ENCODE assay signal across 8 mouse cellular contexts in genomic region chr15:82898740-82899675, GRCm38 (mm10).
DNase-seq lines count a peak whose midpoint lies in the region; ATAC-seq and TF ChIP-seq lines count a peak whose summit lies in the region.

No protein-coding gene starts in this region.

- peaks cover 40% of the 10 kb centered on the region for H3K27me3 ChIP-seq in forebrain, embryonic 10.5 days (ENCODE audit: poor library complexity, severe bottlenecking)
- peaks cover 21% of the 10 kb centered on the region for H3K27me3 ChIP-seq in hindbrain, embryonic 13.5 days
- H3K27me3 ChIP-seq in liver, adult 2 months (ENCODE audit: control insufficient read depth, insufficient read depth, low read length), result no peaks in the 10 kb centered on the region
- H3K27me3 ChIP-seq in midbrain, embryonic 16.5 days (ENCODE audit: control insufficient read depth, insufficient read depth, low read depth, low read length), result no peaks in the 10 kb centered on the region

- peaks cover 21% of the 10 kb centered on the region for H3K79me2 ChIP-seq in liver, adult 2 months (ENCODE audit: control insufficient read depth, insufficient read depth, low read length)

- ATAC-seq in hindbrain, embryonic 13.5 days (ENCODE audit: low FRiP score), result peak; percentile 76
- peak; percentile 57 for ATAC-seq in midbrain, embryonic 16.5 days

- H3K36me3 ChIP-seq in forebrain, embryonic 10.5 days (replicated peaks), result no peaks in the 10 kb centered on the region
- H3K36me3 ChIP-seq in hindbrain, embryonic 13.5 days, result no peaks in the 10 kb centered on the region
- H3K36me3 ChIP-seq in liver, adult 2 months (ENCODE audit: control insufficient read depth, insufficient read depth, low read length), result no peaks in the 10 kb centered on the region
- no peaks in the 10 kb centered on the region for H3K36me3 ChIP-seq in midbrain, embryonic 16.5 days (ENCODE audit: control insufficient read depth, insufficient read depth, low read length)

- peaks cover 31% of the 10 kb centered on the region for H3K4me1 ChIP-seq in bone marrow macrophage, adult 2 months (ENCODE audit: control insufficient read depth, insufficient read depth, low read length)
- H3K4me1 ChIP-seq in forebrain, embryonic 10.5 days, result peaks cover 66% of the 10 kb centered on the region
- peaks cover 64% of the 10 kb centered on the region for H3K4me1 ChIP-seq in hindbrain, embryonic 13.5 days (replicated peaks)
- H3K4me1 ChIP-seq in liver, adult 2 months (ENCODE audit: control insufficient read depth, insufficient read depth, low read length), result peaks cover 6% of the 10 kb centered on the region; the same call in 1 of the 2 replicates
- peaks cover 40% of the 10 kb centered on the region for H3K4me1 ChIP-seq in midbrain, embryonic 16.5 days (ENCODE audit: control insufficient read depth, insufficient read depth, low read length)

- H3K9ac ChIP-seq in hindbrain, embryonic 13.5 days, result peak overlapping the region; percentile 96
- peak overlapping the region; percentile 95 for H3K9ac ChIP-seq in liver, adult 2 months (ENCODE audit: low read depth, low read length)
- H3K9ac ChIP-seq in midbrain, embryonic 16.5 days (ENCODE audit: low read depth, low read length), result peak overlapping the region; percentile 92

- peak overlapping the region; percentile 68 for H3K27ac ChIP-seq in bone marrow macrophage, adult 2 months (ENCODE audit: insufficient read depth, low read depth, low read length)
- peak overlapping the region; percentile 96 for H3K27ac ChIP-seq in forebrain, embryonic 10.5 days
- H3K27ac ChIP-seq in hindbrain, embryonic 13.5 days, result peak overlapping the region; percentile 94
- peak overlapping the region; percentile 85 for H3K27ac ChIP-seq in liver, adult 2 months (replicated peaks; ENCODE audit: insufficient read depth, low read depth, low read length)
- peak overlapping the region; percentile 88 for H3K27ac ChIP-seq in midbrain, embryonic 16.5 days (ENCODE audit: low read length)

- TF ChIP-seq POLR2A in bone marrow macrophage, adult 2 months (IDR thresholded peaks at IDR 0.05; ENCODE audit: borderline replicate concordance, low read depth, low read length), result no peak
- TF ChIP-seq POLR2A in liver, adult 2 months (IDR thresholded peaks at IDR 0.05; ENCODE audit: extremely low read depth, insufficient read depth, low read length), result no peak

- DNase-seq in adrenal gland, adult 2 months, result peak; percentile 70
- no peak for DNase-seq in adrenal gland, postnatal 4 days (ENCODE audit: low spot score in 2 of 2)
- DNase-seq in forebrain, embryonic 10.5 days (ENCODE audit: extremely low spot score, low spot score), result peak; percentile 71
- no peak for DNase-seq in liver, adult 2 months (ENCODE audit: extremely low read depth, low read depth, low spot score)
- DNase-seq in testis, postnatal 14 days (ENCODE audit: low spot score), result peak; percentile 79

- peak overlapping the region; percentile 93 for H3K4me2 ChIP-seq in hindbrain, embryonic 13.5 days
- peak overlapping the region; percentile 94 for H3K4me2 ChIP-seq in midbrain, embryonic 16.5 days (ENCODE audit: low read length)

- under 1% methylated on average over 83 of the region's 98 CpGs for WGBS in forebrain, embryonic 10.5 days
- under 1% methylated on average over 61 of the region's 98 CpGs for WGBS in hindbrain, embryonic 13.5 days
- under 1% methylated on average over 77 of the region's 98 CpGs for WGBS in liver, adult 2 months
- WGBS in midbrain, embryonic 16.5 days, result under 1% methylated on average over 41 of the region's 98 CpGs

- no peaks in the 10 kb centered on the region for H3K9me3 ChIP-seq in forebrain, embryonic 10.5 days
- H3K9me3 ChIP-seq in hindbrain, embryonic 13.5 days, result no peaks in the 10 kb centered on the region
- no peaks in the 10 kb centered on the region for H3K9me3 ChIP-seq in midbrain, embryonic 16.5 days (replicated peaks; ENCODE audit: control insufficient read depth, low read length, poor library complexity, severe bottlenecking)

- TF ChIP-seq CTCF in bone marrow macrophage, adult 2 months (IDR thresholded peaks at IDR 0.05; ENCODE audit: low read depth, low read length), result no peak
- TF ChIP-seq CTCF in liver, adult 2 months (IDR thresholded peaks at IDR 0.05; ENCODE audit: low read depth, low read length), result no peak

- H3K4me3 ChIP-seq in bone marrow macrophage, adult 2 months (ENCODE audit: insufficient read depth, low read length), result peak overlapping the region; percentile 99
- peak overlapping the region; percentile 98 for H3K4me3 ChIP-seq in forebrain, embryonic 10.5 days
- peak overlapping the region; percentile 100 for H3K4me3 ChIP-seq in hindbrain, embryonic 13.5 days
- peak overlapping the region; percentile 98 for H3K4me3 ChIP-seq in liver, adult 2 months (ENCODE audit: insufficient read depth, low read depth, low read length)
- peak overlapping the region; percentile 99 for H3K4me3 ChIP-seq in midbrain, embryonic 16.5 days (ENCODE audit: low read depth, low read length)

Comparison
In these comparisons a context has a peak if more than half of its experiments do, and no peak if none do; other contexts are left out.
1. DNase-seq: peak in adrenal gland, adult 2 months (single experiment), forebrain, embryonic 10.5 days (single experiment) and testis, postnatal 14 days (single experiment); none in adrenal gland, postnatal 4 days (0 of 2) and liver, adult 2 months (single experiment).
2. Peak in every context shown above with its lines, with median percentiles within 50 percentile points of each other: H3K27ac ChIP-seq, H3K4me3 ChIP-seq and H3K9ac ChIP-seq.